Mouse (Mus musculus): Measurements from ENCODE around the gene Smarca2. TPM values are rescaled to one million over a fixed set of nuclear protein-coding genes. Genes with fewer than 3 reads are reported as not detected.

Smarca2 gene
- 196 and 209 TPM in 2 replicates for polyA plus RNA-seq (2012; rRNA removed)

GRCm38 (mm10) chr19:26604755-26605300 lies at the start of gene Smarca2:
TSS of gene Smarca2 (plus strand) at chr19:26605050.
- peak; percentile 61; the same call in 1 of the 2 replicates for TF ChIP-seq POLR2A (IDR thresholded peaks at IDR 0.05; ENCODE audit: control insufficient read depth, low read depth, low read length)
- TF ChIP-seq CTCF (IDR thresholded peaks at IDR 0.05; ENCODE audit: control insufficient read depth, insufficient read depth, insufficient replicate concordance, low read depth, low read length): no peak
- peaks cover 16% of the 10 kb centered on the region for H3K4me1 ChIP-seq (ENCODE audit: control insufficient read depth, insufficient read depth, low read length)
- H3K27me3 ChIP-seq (ENCODE audit: control insufficient read depth, insufficient read depth, low read length): peaks cover 8% of the 10 kb centered on the region; the same call in 1 of the 2 replicates
- H3K27ac ChIP-seq (ENCODE audit: control insufficient read depth, insufficient read depth, low read depth, low read length): peak within 1 kb of the TSS; percentile 84
- no peaks in the 10 kb centered on the region for H3K36me3 ChIP-seq (ENCODE audit: control insufficient read depth, insufficient read depth, low read length)
- peak within 1 kb of the TSS; percentile 74 for H3K4me3 ChIP-seq (ENCODE audit: control insufficient read depth, low read depth, low read length)

- Histone ChIP-seq H3K4me1 (ENCODE audit: control insufficient read depth, insufficient read depth, low read length) (peaks cover 2% of the 10 kb centered on the region; the same call in 1 of the 2 replicates), H3K4me3 (ENCODE audit: control insufficient read depth, low read depth, low read length) (no peak overlapping the region), H3K36me3 (ENCODE audit: control insufficient read depth, insufficient read depth, low read length) (no peaks in the 10 kb centered on the region), H3K27me3 (ENCODE audit: control insufficient read depth, insufficient read depth, low read length) (no peaks in the 10 kb centered on the region), H3K27ac (ENCODE audit: control insufficient read depth, insufficient read depth, low read depth, low read length) (no peak overlapping the region)
- TF ChIP-seq CTCF (IDR thresholded peaks at IDR 0.05; ENCODE audit: control insufficient read depth, insufficient read depth, insufficient replicate concordance, low read depth, low read length): no peak
- no peak for TF ChIP-seq POLR2A (IDR thresholded peaks at IDR 0.05; ENCODE audit: control insufficient read depth, low read depth, low read length)
Measured at GRCm38 (mm10) chr19:26564850-26565249, 40.0 kb upstream of the Smarca2 start.

GRCm38 (mm10) chr19:26566109-26566508 lies 38.7 kb upstream of the Smarca2 start:
- H3K27me3 ChIP-seq (ENCODE audit: control insufficient read depth, insufficient read depth, low read length): no peaks in the 10 kb centered on the region
- H3K27ac ChIP-seq (ENCODE audit: control insufficient read depth, insufficient read depth, low read depth, low read length): no peak overlapping the region
- peaks cover 2% of the 10 kb centered on the region; the same call in 1 of the 2 replicates for H3K4me1 ChIP-seq (ENCODE audit: control insufficient read depth, insufficient read depth, low read length)
- H3K4me3 ChIP-seq (ENCODE audit: control insufficient read depth, low read depth, low read length): no peak overlapping the region
- TF ChIP-seq CTCF (IDR thresholded peaks at IDR 0.05; ENCODE audit: control insufficient read depth, insufficient read depth, insufficient replicate concordance, low read depth, low read length) (no peak), POLR2A (IDR thresholded peaks at IDR 0.05; ENCODE audit: control insufficient read depth, low read depth, low read length) (no peak)
- H3K36me3 ChIP-seq (ENCODE audit: control insufficient read depth, insufficient read depth, low read length): no peaks in the 10 kb centered on the region

GRCm38 (mm10) chr19:26568236-26568635 lies 36.6 kb upstream of the Smarca2 start:
- H3K27me3 ChIP-seq (ENCODE audit: control insufficient read depth, insufficient read depth, low read length): no peaks in the 10 kb centered on the region
- peaks cover 2% of the 10 kb centered on the region; the same call in 1 of the 2 replicates for H3K4me1 ChIP-seq (ENCODE audit: control insufficient read depth, insufficient read depth, low read length)
- H3K27ac ChIP-seq (ENCODE audit: control insufficient read depth, insufficient read depth, low read depth, low read length): no peak overlapping the region
- TF ChIP-seq CTCF (IDR thresholded peaks at IDR 0.05; ENCODE audit: control insufficient read depth, insufficient read depth, insufficient replicate concordance, low read depth, low read length) (no peak), POLR2A (IDR thresholded peaks at IDR 0.05; ENCODE audit: control insufficient read depth, low read depth, low read length) (no peak)
- H3K4me3 ChIP-seq (ENCODE audit: control insufficient read depth, low read depth, low read length): no peak overlapping the region
- H3K36me3 ChIP-seq (ENCODE audit: control insufficient read depth, insufficient read depth, low read length): no peaks in the 10 kb centered on the region

- Histone ChIP-seq H3K27me3 (ENCODE audit: control insufficient read depth, insufficient read depth, low read length) (no peaks in the 10 kb centered on the region), H3K36me3 (ENCODE audit: control insufficient read depth, insufficient read depth, low read length) (no peaks in the 10 kb centered on the region), H3K27ac (ENCODE audit: control insufficient read depth, insufficient read depth, low read depth, low read length) (no peak overlapping the region), H3K4me3 (ENCODE audit: control insufficient read depth, low read depth, low read length) (no peak overlapping the region), H3K4me1 (ENCODE audit: control insufficient read depth, insufficient read depth, low read length) (peaks cover 2% of the 10 kb centered on the region; the same call in 1 of the 2 replicates)
- TF ChIP-seq POLR2A (IDR thresholded peaks at IDR 0.05; ENCODE audit: control insufficient read depth, low read depth, low read length) (no peak), CTCF (IDR thresholded peaks at IDR 0.05; ENCODE audit: control insufficient read depth, insufficient read depth, insufficient replicate concordance, low read depth, low read length) (no peak)
Measured at GRCm38 (mm10) chr19:26568941-26569340, 35.9 kb upstream of the Smarca2 start.

GRCm38 (mm10) chr19:26569461-26569860 lies 35.4 kb upstream of the Smarca2 start:
- no peak for TF ChIP-seq CTCF (IDR thresholded peaks at IDR 0.05; ENCODE audit: control insufficient read depth, insufficient read depth, insufficient replicate concordance, low read depth, low read length)
- no peak for TF ChIP-seq POLR2A (IDR thresholded peaks at IDR 0.05; ENCODE audit: control insufficient read depth, low read depth, low read length)
- H3K4me1 ChIP-seq (ENCODE audit: control insufficient read depth, insufficient read depth, low read length): peaks cover 2% of the 10 kb centered on the region; the same call in 1 of the 2 replicates

GRCm38 (mm10) chr19:26579645-26580044 lies 25.2 kb upstream of the Smarca2 start:
- no peaks in the 10 kb centered on the region for H3K4me1 ChIP-seq (ENCODE audit: control insufficient read depth, insufficient read depth, low read length)
- no peak overlapping the region for H3K4me3 ChIP-seq (ENCODE audit: control insufficient read depth, low read depth, low read length)
- H3K36me3 ChIP-seq (ENCODE audit: control insufficient read depth, insufficient read depth, low read length): no peaks in the 10 kb centered on the region
- H3K27me3 ChIP-seq (ENCODE audit: control insufficient read depth, insufficient read depth, low read length): no peaks in the 10 kb centered on the region
- TF ChIP-seq CTCF (IDR thresholded peaks at IDR 0.05; ENCODE audit: control insufficient read depth, insufficient read depth, insufficient replicate concordance, low read depth, low read length): no peak
- TF ChIP-seq POLR2A (IDR thresholded peaks at IDR 0.05; ENCODE audit: control insufficient read depth, low read depth, low read length): no peak
- H3K27ac ChIP-seq (ENCODE audit: control insufficient read depth, insufficient read depth, low read depth, low read length): no peak overlapping the region

More at GRCm38 (mm10) chr19:26569461-26569860, 35.4 kb upstream of the Smarca2 start:
- H3K36me3 ChIP-seq (ENCODE audit: control insufficient read depth, insufficient read depth, low read length): no peaks in the 10 kb centered on the region
- no peaks in the 10 kb centered on the region for H3K27me3 ChIP-seq (ENCODE audit: control insufficient read depth, insufficient read depth, low read length)
- no peak overlapping the region for H3K27ac ChIP-seq (ENCODE audit: control insufficient read depth, insufficient read depth, low read depth, low read length)
- no peak overlapping the region for H3K4me3 ChIP-seq (ENCODE audit: control insufficient read depth, low read depth, low read length)
